Mouse (Mus musculus) heart, adult 18-20 months (tissue): ENCODE results near the gene Ivns1abp. TPM values are rescaled to one million over a fixed set of nuclear protein-coding genes. Genes with fewer than 3 reads are reported as not detected.
A peak's percentile ranks its signal among the peaks of the same experiment; 100 is the strongest.
"Not testable (repeated sequence)": the region's sequence is repeated elsewhere in the genome, so short reads cannot be mapped to it uniquely, and the experiment has no call there.

Experiments used
- DNase-seq, 2 experiments: peaks; one replicate each; pipeline ENCODE4 v3.0.0; 2021 to 2022; ENCODE audit warnings: mixed read lengths in 1 of 2
- long read RNA-seq, 2 experiments: library from polyadenylated mRNA; stranded (forward); transcript quantifications; one replicate each; pipeline ENCODE4 v2.0.0; 2021
- total RNA-seq, 2 experiments: library from RNA; stranded (reverse); gene quantifications; 2 replicates each; pipeline ENCODE4 v1.2.3; 2021

Gene Ivns1abp
- total RNA-seq = 100 to 1,000 TPM; 867 to 929 TPM
- long read RNA-seq, experiment 1, transcript Ivns1abp-204 (15 exons, 3,315 nt) = minor isoform, 15 of 946 reads
- long read RNA-seq, experiment 1, transcript Ivns1abp-201 (15 exons, 3,511 nt) = major isoform, 450 of 946 reads
- long read RNA-seq, experiment 1, transcript Ivns1abp-203 (8 exons, 2,783 nt) = minor isoform, 53 of 946 reads
- long read RNA-seq, experiment 1, partial matches to known transcripts = 403 of 946 reads
- long read RNA-seq, experiment 1, other reads (novel, unspliced or antisense) = 25 of 946 reads
- long read RNA-seq, experiment 2, transcript Ivns1abp-203 (8 exons, 2,783 nt) = minor isoform, 15 of 543 reads
- long read RNA-seq, experiment 2, transcript Ivns1abp-201 (15 exons, 3,511 nt) = major isoform, 198 of 543 reads
- long read RNA-seq, experiment 2, transcript Ivns1abp-204 (15 exons, 3,315 nt) = minor isoform, 12 of 543 reads
- long read RNA-seq, experiment 2, partial matches to known transcripts = 307 of 543 reads
- long read RNA-seq, experiment 2, other reads (novel, unspliced or antisense) = 11 of 543 reads

GRCm38 (mm10) chr1:151344283-151345108, at the start of gene Ivns1abp:
Gene Ivns1abp, plus strand, starts transcription at chr1:151344477.
- peak; percentile 98 to 99 for DNase-seq

GRCm38 (mm10) chr1:151295486-151295885, 48.8 kb upstream of the Ivns1abp start:
- DNase-seq = peak in 1 of 2 experiments; percentile 29

- no peak for DNase-seq
Measured at GRCm38 (mm10) chr1:151296621-151297020, 47.7 kb upstream of the Ivns1abp start.

GRCm38 (mm10) chr1:151297025-151297424, 47.3 kb upstream of the Ivns1abp start:
- DNase-seq = no peak

GRCm38 (mm10) chr1:151297596-151297995, 46.7 kb upstream of the Ivns1abp start:
- no peak for DNase-seq

GRCm38 (mm10) chr1:151301456-151301855, 42.8 kb upstream of the Ivns1abp start:
- DNase-seq = no peak

GRCm38 (mm10) chr1:151301904-151302303, 42.4 kb upstream of the Ivns1abp start:
- no peak for DNase-seq

- no peak for DNase-seq
Measured at GRCm38 (mm10) chr1:151303265-151303664, 41.0 kb upstream of the Ivns1abp start.

- not testable (repeated sequence) for DNase-seq
Measured at GRCm38 (mm10) chr1:151305001-151305400, 39.3 kb upstream of the Ivns1abp start.

GRCm38 (mm10) chr1:151307059-151307458, 37.2 kb upstream of the Ivns1abp start:
- peak; percentile 18 to 26 for DNase-seq

GRCm38 (mm10) chr1:151307821-151308220, 36.5 kb upstream of the Ivns1abp start:
- DNase-seq = no peak

- DNase-seq = no peak
Measured at GRCm38 (mm10) chr1:151308508-151308907, 35.8 kb upstream of the Ivns1abp start.

GRCm38 (mm10) chr1:151310511-151310910, 33.8 kb upstream of the Ivns1abp start:
- DNase-seq = no peak

GRCm38 (mm10) chr1:151311379-151311778, 32.9 kb upstream of the Ivns1abp start:
- no peak for DNase-seq

- no peak for DNase-seq
Measured at GRCm38 (mm10) chr1:151319267-151319666, 25.0 kb upstream of the Ivns1abp start.

GRCm38 (mm10) chr1:151320408-151320807, 23.9 kb upstream of the Ivns1abp start:
- no peak for DNase-seq

GRCm38 (mm10) chr1:151325328-151325727, 18.9 kb upstream of the Ivns1abp start:
- no peak for DNase-seq

GRCm38 (mm10) chr1:151328341-151329097, 15.8 kb upstream of the Ivns1abp start:
- DNase-seq = no peak

GRCm38 (mm10) chr1:151329601-151330000, 14.7 kb upstream of the Ivns1abp start:
- DNase-seq = no peak

GRCm38 (mm10) chr1:151332819-151333218, 11.5 kb upstream of the Ivns1abp start:
- DNase-seq = no peak

- peak in 1 of 2 experiments; percentile 51 for DNase-seq
Measured at GRCm38 (mm10) chr1:151338234-151338633, 6.0 kb upstream of the Ivns1abp start.

GRCm38 (mm10) chr1:151338941-151339340, 5.3 kb upstream of the Ivns1abp start:
- DNase-seq = peak; percentile 68 to 70
